Mouse (Mus musculus): Measurements from ENCODE around the gene Ftl1.

The Ftl1 gene

DNA sequence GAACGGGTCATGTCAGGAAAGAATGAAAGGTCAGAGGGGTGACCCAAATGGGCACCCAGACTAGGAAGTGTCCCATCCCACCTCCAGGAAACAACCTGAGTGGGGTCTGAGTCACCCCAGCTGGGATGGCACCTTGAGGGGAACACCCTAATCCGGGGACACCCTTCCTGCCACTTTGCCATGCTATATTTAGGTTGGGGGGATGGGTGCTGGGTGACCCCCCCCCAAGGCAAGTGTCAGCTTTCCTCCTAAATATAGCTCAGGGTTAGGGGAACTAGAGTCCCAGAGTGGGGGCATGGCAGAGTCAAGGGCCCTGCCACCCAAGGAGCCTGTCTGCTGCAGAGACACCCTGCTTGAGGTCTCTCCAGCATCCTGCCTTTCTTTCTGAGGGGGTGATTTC lies 47.3 kb downstream of the Ftl1 start:
- no peak for DNase-seq

GRCm38 (mm10) chr7:45409497-45410163 lies 50.1 kb downstream of the Ftl1 start:
- DNase-seq = no peak

DNA sequence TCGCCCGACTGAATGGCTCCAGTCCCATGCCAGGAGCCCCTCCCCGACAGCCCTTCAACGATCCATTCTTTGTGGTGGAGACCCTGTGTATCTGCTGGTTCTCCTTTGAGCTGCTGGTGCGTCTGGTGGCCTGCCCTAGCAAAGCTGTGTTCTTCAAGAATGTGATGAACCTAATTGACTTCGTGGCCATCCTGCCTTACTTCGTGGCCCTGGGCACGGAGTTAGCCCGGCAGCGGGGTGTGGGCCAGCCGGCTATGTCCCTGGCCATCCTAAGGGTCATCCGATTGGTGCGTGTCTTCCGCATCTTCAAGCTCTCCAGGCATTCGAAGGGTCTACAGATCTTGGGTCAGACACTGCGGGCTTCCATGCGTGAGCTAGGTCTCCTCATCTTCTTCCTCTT lies 50.7 kb downstream of the Ftl1 start:
- DNase-seq = no peak

- no peak for DNase-seq
Measured at GRCm38 (mm10) chr7:45408351-45408750, 51.3 kb downstream of the Ftl1 start.

Measured in kidney, postnatal 36 days (tissue).